Mouse (Mus musculus): Measurements from ENCODE around the gene Glrp1.

Gene Glrp1

DNA sequence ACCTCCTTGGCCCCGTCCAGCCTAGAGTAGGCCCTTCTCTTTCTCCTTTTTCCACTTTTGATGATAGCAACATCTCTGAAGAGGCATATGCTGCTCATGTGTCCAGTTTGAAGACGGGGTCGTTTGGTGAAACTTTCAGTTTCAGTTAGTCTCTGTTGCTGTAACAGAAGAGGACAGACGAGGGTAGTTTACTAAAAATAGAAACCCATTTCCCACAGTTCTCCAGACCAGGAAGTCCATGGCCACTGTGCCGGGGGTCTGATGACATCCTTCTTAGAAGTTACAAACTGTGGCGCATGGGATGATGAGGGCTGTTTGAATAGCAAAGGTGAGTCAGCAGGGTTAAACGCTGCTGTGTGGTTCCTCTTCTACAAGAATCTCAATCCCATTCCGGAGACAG, at the start of gene Glrp1:
Glrp1 (minus strand) TSS at position 278 of the 400 bp plus-strand sequence.
- DNase-seq (ENCODE audit: low read depth) = peak; percentile 56

DNA sequence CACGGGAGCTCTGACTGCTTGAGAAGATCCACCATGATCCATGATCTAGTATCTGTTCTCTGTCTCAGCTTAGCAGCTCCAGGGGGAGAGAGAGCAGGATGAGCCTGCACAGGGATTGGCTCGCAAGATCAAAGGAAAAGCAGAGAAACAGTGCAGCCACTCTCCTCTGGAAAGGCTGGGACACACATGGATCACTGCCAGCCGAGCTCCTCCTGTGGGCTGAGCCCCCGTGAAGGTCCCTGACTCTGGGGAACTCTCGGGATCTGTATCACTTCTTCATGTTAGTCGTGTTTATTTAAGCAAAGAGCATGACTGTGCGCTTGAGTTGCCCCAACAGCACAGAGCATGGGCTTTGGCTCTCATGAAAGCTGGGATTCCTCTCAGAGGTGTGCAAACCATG, 49.4 kb upstream of the Glrp1 start:
- DNase-seq (ENCODE audit: low read depth) = no peak

DNA sequence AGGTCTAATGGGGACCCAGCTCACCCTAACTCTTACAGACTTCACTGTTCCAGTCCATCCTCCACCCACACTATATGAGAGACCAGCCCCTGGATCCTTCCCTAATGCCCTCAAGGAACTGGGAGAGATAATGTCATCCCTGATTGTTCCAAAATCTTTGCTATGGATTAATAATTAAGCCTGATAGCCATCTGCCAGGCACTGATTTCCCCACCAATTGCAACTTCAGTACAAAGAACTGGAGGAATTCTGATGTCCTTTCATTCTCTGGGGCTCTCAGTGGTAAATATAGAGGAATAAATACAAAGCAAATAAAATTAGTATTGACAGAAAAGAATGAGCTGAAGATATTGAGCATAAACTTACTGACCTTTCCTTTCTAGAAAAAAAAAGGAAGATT, 48.9 kb upstream of the Glrp1 start:
- no peak for DNase-seq (ENCODE audit: low read depth)

DNA sequence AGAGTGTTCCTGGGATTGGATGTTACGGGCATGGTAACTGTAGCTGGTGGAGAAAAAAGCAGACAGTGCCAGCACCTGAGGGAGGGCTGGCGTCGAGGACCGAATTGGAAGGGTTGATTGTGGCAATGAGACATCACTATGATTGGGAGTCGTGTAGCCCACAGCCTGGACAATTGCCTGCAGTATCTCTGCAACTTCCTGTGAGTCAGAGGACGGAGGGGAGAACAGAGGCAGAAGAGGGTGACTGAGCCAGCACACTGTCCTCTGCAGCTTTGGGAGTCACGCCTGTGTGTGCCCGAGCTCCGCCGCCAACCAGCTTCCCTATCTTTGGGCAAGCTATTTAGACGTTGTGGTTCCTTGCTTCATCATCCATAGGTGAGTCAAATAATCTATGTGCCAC, 46.5 kb upstream of the Glrp1 start:
- peak; percentile 76 for DNase-seq (ENCODE audit: low read depth)

DNA sequence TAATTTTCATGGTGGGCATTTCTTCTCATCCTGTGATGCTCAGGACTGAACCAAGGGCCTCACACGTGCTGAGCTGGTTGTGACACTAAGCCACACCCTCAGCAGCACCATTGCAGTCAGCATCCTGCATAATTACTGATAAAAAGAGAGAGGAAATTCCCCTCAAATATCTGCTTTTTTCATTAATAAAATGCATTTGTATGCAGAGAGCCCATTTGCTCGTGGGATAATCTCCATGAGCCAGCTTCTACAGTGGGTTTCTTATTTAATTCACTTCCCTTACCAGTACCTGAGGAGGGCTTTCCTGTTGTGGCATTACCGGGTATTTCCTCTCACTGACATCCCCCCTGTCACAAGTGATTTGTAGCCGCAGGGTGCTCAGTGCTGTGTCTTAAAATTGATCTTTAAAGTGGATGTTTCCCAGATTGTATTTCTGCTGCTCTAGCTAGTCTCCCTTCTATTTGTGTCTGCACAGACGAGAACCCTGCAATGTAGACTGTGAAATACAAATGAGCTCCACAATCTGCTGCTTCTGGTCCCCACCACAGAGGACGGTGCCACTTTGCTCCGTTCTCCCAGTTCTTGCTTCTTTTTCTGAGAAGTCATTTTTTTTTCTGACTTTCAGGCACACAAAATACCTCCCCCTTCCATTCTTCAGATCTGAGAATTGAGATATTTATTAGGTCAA, 43.8 kb upstream of the Glrp1 start:
- DNase-seq (ENCODE audit: low read depth) = no peak

DNA sequence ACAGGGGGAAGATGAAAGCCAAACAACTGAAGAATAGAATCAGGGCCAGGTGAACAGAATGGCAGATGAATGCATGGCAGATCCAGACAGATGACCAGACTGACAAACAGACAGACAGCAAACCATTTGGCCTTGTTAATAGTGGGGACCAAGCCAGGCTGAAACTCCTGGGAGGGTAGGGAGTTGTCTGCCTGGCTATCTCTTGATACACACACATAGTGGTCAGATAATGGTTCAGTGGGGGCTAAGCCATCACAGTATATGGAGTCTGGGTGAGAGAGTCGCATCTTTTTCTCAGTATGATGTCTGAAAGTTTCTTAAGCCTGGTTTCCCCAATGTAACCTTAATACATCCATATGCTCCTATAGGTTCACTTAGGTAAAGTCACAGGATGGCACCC, 39.4 kb upstream of the Glrp1 start:
- no peak for DNase-seq (ENCODE audit: low read depth)

DNA sequence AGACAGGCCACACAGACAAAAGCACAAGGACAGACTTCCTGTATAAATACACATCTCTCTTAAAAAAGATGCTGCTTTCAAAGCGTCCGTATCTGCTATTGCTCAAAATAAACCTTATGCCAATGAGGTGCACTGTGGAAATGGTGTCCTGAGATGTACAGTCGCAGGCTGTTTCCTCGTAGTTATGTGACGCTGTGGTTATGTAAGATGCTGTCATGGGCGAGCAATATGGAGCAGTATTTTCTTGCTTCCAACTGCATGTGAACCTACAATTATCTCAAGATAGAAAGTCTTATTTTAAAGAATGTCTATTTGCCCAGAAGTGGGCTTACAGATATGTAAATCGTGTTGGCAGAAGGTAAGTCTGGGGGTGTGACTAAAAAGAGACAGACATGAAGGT, 37.3 kb upstream of the Glrp1 start:
- no peak for DNase-seq (ENCODE audit: low read depth)

DNA sequence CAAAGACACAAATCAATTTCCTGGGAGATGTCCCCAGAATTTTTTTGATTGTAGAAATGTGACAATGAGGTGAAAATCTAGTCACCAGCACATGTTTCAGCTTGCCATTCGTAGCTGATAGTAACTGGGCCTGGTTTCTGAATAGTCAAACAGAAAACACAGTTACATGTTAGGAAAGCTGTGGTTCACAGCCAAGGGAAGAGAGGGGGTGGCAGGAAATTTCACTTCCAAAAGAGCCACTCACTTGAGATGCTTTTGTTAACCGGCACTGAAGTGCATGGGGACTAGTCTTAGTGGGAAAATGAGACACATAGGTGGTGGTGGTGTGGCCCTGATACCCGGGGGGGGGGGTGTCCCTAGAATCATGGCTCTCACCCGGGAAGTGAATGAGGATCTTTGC, 33.7 kb upstream of the Glrp1 start:
- no peak for DNase-seq (ENCODE audit: low read depth)

DNA sequence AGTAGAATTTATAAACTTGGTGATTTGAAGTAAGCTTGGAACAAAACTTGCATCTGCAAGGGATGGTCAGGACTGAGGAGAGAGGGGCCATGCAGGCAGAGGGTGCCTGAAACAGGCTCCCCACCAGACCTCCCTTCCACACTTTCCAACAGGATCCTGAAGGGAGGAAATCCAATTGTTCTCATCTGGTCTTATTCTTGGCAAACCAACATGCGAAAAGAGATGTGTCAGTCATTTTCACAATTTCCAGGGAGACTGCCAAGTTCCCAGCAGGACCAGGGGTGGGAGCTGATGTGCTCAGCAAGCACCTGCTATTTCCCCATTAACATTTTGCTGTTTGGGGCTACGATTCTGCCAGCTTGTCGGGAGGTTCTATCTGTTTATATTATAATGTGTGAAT, 30.0 kb upstream of the Glrp1 start:
- no peak for DNase-seq (ENCODE audit: low read depth)

DNA sequence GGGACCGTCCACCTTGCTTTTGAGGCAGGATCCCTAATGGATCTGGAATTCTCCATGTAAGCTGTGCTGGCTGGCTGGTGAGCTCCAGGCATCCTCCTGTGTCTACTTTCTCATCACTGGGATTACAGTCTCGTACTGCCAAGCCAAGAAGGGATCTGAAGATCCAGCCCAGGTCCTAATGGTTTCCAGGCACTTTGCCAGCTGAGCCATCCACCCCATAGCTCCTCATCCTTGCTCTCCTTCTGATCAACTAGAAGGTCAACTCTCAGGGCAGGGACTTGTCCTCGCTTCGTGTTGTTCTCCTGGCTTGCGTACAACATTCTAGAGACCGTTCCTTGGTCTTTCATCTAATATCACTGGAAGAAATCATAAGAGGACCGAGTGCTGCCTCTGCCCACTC, 29.4 kb upstream of the Glrp1 start:
- DNase-seq (ENCODE audit: low read depth) = no peak

DNA sequence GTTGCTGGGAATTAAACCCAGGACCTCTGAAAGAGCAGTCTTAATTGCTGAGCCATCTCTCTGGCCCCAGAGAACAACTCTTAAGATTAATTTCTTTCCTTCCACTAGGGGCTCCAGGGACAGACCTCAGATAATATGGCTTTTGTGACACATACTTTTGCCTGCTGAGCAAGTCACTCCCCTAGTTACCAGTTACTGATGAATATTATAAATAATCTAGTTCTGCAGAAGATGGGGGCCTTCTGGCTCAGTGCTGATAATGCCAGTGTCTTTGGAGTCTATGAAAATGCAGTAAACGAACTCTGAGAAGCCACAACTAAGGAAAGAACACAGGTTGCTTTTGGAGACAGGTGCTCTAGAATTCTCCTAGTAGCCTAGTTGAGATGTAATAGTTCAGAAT, 26.4 kb upstream of the Glrp1 start:
- no peak for DNase-seq (ENCODE audit: low read depth)

DNA sequence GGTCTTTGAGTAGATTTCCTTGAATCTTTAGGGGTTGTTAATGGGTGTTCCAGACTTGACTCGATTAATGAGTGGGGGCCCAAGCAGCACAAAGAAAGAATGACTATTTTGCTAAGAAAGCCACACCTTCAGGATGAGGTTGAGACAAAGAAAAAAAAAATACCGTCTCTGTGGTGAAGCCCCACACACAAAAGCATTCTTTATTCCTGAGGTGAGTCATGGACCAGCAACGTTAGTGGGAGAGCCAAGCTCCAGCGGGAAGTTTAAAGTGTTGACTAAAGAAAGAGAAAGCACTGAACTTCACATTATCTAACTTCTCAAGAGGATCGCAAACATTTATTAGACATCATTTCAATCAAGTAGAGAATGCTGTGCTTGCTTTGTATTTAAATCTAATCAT, 24.2 kb upstream of the Glrp1 start:
- DNase-seq (ENCODE audit: low read depth) = no peak

DNA sequence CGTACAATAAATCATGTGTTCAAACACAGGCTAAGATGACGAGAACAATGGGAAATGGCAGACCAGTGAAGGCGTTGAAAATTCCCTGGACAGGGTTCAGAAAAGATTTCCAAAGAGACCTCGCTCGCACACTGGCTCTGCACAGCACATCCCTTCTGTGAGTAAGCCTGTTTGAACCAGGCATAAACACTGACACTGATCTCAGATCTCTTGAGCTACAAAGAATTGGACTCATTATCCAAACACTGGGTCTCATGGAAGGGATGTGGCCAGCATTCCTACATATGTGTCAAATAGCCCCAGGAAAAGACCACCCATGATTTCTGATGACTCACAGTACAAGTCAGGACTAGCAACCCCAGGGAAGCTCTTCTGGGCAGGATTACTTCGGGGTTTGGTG, 16.3 kb upstream of the Glrp1 start:
- no peak for DNase-seq (ENCODE audit: low read depth)

DNA sequence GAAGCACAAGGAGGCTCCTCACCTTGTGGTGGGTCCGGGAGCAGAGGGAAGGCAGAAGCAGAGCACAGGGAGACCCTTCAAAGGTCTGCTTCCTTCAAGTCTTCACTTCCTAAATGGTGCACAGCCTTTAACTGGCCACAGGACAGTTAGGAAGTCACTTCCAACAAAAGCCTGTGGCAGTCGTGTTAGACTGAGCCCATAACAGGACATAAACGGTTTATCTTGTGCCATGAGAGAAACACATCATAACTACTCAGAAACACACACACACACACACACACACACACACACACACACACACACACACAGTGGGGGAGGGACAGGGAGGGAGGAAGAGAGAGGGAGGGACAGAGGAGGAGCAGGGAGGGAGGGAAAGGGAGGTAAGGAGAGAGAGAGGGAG, 15.8 kb upstream of the Glrp1 start:
- DNase-seq (ENCODE audit: low read depth) = no peak

DNA sequence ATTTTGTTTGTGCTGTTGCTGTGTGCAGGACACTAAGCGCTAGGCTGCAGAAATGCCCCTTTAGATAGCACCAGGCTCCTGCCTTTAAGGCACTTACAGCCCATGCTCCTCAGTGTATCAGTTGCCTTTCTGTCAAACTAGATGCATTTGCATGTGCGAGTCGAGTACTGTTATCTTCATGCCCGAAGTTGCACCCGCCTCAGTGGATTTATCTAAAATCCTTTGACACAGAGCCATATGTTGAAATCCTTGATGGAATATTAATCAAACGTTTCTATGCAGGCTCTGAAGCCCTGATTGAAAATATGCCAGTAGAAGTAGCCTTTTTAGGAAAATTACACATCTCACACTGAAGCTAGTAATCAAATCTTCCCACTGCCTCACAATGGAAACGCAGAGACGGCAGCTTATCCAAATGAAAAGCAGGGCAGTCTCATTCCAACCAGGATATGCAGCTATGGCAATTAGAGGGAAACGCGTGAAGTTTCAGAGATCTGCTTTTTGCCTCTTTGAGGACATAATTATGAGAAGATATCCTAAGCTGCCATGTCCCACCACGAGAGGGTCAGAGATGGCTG, 11.4 kb upstream of the Glrp1 start:
- DNase-seq (ENCODE audit: low read depth) = no peak

DNA sequence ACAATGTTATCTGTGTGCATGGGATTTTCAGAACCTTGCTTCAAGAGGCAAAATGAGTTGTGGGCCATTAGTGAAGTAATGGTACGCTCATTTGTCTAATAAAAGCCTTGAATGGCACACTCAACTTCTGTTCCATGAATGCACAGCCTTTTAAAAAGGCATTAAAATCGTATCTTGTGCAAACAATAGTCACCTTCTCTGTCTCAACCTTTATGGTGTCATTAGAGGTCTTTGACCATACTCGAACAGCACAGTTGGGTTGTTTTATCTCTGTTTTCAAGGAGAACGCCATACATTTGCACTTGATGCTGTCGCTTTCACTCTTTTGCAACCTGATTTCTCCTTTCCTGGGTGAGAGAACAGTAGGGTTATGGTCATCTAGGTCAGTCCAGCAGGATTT, 3.7 kb upstream of the Glrp1 start:
- DNase-seq (ENCODE audit: low read depth) = no peak

DNA sequence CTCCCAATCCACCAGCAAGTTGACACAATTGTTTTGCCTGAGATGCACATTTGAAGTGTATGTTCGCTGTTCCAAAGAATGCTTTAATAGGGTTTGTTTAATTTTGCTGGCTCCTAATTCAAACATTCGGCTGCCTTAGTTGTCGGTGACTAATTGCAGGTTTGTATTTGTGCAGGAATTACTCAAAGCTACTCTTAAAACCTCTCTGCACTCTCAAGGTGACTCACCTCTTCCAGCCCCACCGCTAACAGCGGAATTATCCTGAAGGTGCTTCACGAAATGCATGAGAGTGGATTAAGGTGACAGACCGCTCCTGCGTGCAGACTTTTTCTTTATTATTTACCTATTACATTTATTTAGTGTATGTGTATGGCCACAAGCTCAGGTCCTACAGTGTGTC, 2.0 kb downstream of the Glrp1 start:
- no peak for DNase-seq (ENCODE audit: low read depth)

DNA sequence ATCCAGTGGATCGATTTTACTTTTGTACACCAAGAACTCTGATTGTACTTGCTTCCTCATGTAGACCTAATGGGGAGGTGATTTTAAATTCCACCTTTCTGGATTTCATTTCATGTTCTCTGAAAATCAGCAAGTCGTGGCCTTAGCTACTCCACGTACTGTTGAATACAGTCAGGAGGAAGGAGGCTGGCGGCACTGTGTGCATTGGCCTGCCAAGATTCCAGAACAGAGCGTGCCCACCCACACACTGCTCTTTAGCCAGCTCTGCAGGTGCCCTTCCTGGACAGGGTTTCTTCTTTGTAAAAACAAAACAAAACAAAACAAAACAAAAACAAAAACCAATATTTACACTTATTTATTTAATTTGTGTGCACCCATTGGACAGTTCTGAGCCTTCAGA, 2.7 kb downstream of the Glrp1 start:
- DNase-seq (ENCODE audit: low read depth) = no peak

DNA sequence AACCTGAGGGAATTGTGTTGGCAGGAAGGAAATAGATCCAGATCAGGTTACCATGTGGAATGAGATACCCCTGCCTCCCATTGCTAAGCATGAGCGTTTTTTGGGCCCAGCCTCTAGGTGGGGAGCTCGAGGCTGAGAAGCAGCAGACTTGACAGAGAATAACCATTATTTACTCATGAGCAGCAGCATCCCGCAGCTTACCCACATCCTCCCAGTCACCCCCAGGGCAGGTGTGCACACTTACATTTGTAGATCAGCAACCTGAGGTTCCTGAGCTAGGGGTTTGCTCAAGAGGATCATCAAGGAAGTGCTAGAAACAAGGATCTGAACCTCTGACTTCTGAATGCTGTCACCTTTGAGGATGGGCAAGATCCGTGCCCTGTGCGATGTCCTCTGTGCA, 3.5 kb downstream of the Glrp1 start:
- no peak for DNase-seq (ENCODE audit: low read depth)

DNA sequence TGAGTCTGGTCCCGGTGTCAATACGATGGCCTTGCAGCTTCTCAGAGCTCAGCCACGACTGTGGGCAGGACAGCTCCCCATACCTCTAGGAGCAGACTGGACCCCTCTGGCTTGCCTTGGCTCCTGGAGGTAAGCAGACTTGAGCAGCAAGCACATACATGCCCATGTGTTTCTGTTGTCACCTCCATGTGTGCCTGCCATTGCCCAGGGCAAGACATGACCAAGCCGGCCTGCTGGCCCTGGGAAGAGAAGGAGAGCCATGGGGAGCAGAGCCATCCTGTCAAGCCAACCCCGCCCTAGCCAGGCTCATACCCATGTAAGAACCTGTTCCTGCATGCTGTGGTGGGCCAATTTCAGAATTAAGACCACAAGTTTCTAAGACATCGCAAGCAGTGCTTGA, 4.2 kb downstream of the Glrp1 start:
- DNase-seq (ENCODE audit: low read depth) = no peak

DNA sequence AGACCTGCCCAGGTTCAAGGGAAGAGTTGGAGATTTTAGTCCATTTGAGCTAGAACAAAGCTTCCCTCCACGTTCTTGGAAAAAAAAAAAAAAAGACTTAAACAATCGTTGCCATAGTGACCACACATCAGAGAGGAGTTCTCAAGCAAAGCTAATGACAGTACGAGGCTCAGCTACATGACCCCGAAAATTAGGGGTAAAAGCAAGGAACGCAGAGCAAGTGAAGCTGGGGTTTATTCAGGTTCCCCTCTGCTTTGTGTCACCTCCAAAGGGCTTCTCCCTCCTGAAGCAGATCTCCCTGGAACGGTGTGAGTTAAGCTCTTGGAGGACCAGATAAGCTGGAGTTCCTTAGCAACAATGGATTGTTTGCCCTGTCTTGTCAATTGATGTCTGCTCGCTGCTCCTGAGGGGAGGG, 5.3 kb downstream of the Glrp1 start:
- DNase-seq (ENCODE audit: low read depth) = no peak

DNA sequence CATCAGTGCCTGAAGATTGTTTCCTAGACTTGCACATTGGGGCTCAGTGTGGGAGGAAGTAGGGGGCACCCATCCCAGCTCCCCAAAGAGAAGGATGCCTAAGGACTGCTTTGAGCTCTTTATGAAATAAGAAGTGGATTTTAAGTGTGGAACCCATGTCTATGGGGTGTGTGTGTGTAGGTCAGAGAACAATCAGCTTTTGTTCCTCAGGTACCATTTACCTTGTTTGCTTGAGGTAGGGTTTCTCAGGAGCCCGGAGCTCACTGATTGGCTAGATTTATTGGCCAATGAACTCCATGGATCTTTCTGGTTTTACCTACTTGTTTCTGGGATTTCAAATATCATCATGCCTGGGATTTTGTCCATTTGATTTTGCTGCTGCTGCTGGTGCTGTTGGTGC, 7.0 kb downstream of the Glrp1 start:
- no peak for DNase-seq (ENCODE audit: low read depth)

DNA sequence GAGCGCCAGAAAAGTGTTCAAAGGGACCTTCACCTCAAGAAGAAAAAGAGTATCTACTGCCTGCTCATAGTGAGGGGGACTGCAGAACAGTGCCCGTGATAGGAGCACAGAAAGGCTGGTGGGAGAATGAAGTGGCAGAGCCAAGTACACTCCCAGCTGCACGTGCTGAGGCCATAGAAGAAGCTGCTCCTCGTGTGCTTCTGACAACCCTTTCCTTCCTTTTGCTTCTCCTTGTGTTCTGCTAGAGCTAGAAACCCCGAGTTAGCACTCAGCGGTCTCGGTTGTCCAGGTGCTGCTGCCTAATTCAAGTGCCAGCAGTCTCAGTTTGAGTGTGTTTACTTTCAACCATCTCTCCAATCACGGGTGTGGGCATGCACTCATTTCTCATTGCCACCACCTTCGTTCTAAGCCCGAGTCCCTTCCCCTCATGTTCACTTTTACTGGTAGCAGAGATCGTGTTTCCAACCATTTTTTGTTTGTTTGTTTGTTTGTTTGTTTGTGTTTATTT, 10.6 kb downstream of the Glrp1 start:
- DNase-seq (ENCODE audit: low read depth) = no peak

DNA sequence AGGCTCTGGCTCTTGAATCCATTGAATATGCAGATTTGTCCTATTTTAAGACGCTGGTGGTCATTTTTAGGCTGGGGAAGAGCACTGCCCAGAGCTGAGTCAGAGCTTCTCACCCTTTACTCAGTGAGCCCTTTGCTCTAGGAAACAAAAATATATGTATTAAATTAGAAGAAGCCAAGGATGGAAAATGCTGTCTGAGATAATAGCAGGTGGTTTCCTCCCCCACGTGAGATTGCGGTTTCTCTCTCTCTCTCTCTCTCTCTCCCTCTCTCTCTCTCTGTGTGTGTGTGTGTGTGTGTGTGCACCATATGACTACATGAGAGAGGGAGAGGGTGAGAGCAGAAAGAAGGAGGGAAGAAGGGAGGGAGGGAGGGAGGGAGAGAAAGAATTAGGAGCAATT, 12.5 kb downstream of the Glrp1 start:
- DNase-seq (ENCODE audit: low read depth) = no peak

Measured in 416B (cell line).